Mouse (Mus musculus) kidney, adult 9 months (tissue): ENCODE measurements around the gene Tor2a.

Source experiments
- DNase-seq: peaks from one replicate; pipeline ENCODE4 v3.0.0; 2022

The Tor2a gene

DNA sequence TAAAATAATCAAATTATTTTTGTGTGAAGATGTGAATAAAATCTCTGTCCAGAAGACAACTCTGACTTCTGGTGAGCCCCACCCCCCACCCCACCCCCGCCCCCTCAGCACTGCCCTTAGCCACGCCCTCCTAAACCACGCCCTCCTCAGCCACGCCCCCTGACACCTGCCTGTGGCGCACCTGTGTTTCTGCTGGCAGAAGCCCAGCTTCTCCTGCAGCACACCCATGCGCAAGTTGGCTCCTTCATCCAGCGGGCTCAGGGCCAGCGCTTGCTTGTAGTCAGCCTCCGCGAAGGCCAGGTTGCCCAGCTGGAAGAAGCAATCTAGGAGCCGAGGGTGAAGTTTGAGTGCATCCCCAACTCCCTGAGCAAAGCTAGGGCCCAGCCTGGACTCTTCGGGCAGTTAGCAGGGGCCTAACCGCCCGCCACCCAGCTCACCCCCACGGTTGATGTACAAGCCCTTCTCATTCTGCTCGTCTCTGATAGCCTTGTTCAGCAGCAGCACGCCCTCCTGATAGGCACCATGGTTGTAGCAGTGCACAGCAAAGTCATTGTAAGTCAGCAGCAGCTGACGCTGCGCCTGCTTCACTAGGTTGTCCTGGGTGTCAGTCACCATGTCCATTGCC, 11.7 kb downstream of the Tor2a start:
- DNase-seq: peak; percentile 61

DNA sequence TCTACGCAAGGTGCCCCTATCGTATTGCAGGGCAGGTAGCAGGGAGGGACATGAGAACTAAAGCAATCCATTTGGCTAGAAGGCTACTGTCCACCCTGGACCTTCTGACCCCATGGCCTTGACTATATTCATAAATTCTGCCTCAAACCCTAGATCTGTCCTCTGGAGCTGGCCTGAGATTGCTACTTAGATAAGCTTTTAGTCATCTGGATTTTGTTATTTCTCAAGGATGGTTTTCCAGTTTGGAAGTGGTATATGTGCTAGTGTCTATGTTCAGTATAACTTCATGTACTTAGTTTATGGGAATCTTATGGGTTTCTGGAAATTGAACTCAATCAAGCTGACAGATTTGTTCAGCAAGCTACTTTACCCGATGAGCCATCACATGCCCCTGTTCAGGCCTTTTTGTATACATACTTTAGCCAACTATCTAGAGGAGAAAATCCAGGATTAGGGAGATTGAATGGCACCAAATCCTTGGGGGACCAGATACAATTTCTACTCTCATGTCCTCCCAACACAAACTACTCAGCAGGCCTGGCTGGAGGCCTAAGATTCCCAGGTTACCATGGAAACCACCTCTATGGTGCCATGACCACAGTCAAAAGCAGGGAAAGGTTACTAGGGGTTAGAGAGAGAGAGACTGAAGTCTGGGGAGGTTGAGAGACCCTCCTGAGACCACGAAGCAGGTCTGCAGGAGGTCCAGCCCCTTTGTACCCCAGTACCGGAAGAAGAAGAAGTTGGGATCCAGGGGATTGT, 12.5 kb downstream of the Tor2a start:
- no peak for DNase-seq

DNA sequence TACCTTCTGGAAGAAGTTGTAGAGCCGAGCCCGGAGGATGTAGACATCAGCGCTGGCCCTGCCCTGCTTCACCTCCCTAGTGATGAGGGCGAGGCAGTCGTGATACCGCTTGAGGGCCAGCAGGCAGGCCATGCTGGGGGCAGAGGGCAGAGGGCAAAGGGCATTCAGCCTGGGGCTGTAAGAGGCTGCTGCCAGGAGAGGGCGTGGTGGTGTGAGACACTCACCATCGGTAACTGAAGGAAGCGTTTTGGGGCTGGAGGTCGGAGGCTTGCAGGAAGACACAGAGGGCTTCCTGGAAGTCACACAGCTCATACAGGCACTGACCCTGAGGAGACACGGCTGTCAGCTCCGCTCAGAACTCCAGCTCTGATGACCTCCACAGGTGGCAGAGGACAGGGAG, 14.9 kb downstream of the Tor2a start:
- peak; percentile 65 for DNase-seq

DNA sequence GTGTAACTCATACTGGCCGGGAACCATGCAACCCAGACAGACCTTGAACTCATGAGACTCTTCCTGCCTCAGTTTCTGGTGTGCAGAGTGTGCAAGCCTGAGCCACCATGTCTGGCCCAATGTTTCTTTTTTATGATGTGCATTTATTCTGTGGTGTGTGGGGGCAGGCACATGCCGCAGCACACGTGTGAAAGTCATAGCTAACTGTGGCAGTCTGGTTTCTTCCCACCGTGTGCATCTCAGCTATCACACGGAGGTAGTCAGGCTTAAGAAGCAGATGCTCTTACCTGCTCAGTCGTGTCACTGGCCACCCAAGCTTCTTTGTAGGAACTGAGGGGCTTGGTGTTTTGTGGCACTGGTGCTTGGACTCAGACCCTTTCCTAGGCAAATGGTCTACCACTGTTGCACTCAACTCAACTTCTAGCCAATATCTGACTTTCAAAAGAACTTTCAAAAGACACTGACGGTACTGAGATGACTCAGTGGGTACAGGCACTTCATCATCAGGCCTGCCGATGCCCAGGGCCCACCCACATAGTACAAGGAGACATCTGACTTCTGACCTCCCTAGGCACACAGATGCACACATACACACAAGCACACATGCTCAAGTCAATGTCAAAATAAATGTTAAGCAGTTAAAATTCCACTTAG, 15.7 kb downstream of the Tor2a start:
- DNase-seq: no peak

DNA sequence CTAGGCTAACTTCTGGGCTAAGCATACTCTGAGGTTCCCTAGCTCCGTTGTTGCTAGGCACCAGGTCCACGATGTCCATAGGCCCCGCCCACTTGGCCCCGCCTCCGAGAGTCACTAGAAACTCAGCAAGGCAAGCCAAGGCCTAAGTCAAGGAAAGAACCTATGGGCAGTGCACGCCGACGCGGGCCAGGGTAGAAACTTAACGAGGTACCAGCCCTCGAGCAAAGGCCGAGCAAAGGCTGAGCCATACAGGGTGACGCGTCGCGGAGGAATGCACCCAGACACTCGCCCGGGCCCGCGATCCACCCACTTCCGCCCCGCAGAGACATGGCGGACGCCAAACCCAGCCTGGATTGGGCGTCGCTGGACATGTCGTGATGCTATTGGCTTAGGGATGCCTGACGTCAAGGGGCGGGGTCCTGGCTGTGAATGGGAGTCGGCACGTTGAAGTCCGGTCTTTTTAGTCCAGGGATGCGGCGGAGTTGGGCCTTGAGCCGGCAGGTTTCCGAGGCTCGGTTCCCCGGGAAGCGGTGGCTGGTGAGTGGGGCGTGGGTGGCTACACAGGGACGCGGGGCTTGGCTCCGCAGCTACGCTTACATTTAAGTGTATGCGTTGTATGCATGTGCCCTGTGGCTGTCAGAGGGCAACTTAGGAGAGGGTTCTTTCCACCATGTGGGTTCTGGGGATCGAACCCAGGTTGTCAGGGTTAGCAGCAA, 18.5 kb downstream of the Tor2a start, which contains the start of the genes Ttc16 and Ptrh1:
Ttc16 (minus strand) TSS at position 275 of the 716 bp plus-strand sequence.
Ptrh1 (plus strand) TSS at position 428 of the 716 bp plus-strand sequence.
- DNase-seq: peak; percentile 99

DNA sequence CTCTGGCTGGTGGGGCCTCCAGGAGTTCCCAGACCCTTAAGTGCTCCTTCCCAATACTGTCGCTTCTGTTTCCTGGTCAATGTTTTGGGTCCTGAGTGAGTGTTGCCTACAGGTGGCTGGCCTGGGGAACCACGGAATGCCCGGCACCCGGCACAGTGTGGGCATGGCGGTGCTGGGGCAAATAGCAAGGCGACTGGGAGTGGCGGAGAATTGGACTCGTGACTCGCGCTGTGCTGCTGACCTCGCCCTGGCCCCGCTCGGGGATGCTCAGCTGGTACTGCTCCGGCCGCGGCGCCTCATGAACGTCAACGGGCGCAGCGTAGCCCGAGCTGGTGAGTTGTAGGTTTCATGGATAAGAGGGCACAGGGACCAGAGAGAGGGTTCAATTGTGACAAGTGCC, 19.2 kb downstream of the Tor2a start:
- no peak for DNase-seq

DNA sequence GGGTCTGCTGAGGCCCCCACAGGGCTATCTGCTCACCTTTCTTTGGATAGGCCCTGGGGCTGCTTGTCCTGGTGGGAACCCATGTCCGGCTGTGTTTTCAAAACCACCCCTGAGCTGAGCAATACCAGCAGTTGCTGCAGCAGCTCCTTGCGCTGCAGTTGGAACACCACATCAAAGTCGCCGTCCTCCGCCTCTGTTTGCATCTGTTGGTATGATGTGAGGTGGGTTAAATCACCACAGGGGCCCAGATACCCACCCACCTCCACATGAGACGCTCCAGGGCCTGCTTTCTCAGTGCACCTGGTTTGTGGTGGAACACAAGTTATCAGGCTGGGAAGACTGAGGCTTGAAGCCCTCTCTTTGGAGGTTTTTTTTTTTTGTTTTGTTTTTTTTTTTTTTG, 21.0 kb downstream of the Tor2a start:
- DNase-seq: no peak

DNA sequence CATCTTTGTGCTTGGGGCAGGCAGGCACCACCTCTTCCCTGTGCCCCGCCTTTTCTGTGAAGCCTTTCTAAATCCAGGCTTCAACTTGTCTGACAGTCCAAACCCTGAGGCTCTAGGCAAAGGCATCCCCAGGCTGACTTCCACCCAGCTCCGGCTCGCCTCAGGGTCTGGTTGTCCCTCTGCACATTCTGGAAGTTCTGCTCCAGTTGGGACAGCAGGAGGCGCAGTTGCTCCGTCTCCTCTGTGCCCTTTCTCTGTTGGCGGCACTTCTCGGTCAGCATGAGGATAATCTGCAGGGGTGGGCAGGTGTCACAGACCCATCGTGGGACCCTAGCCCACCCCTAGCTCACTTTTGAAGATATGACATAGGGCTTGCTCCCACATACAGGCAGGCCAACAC, 22.1 kb downstream of the Tor2a start:
- DNase-seq: peak; percentile 55

DNA sequence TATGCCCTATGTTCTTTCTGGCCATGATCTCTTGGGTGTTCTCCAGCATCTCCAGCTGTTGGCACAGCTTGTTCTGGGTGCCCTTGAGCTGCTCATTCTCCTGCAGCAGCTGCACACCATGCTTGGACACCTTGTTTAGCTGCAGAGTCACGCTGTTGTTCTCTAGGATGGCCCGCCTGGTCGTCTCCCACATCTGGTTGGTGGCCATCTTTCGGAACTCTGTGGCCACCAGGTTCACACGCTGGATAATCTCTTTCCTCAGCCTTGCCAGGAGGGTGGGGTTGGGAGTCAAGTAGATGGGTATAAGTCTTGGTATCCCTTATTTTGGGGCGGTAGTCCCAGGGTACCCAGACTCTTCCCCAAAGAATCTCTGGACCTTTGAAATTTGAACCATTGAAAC, 22.7 kb downstream of the Tor2a start:
- no peak for DNase-seq

DNA sequence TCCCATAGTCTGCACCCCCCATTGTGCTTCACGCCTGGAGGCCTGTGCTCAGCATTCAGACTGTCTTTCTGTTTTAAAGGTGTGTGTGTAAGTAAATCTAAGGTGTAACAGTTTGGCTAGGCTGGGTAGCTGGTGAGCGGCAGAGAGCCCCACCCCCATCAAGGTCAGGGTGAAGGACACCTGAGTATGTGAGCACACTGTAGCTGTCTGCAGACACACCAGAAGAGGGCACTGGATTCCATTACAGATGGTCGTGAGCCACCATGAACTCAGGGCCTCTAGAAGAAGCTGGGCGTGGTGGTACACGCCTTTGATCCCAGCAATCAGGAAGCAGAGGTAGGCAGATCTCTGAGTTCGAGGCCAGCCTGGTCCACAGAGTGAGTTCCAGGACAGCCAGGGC, 24.7 kb downstream of the Tor2a start:
- DNase-seq: no peak

DNA sequence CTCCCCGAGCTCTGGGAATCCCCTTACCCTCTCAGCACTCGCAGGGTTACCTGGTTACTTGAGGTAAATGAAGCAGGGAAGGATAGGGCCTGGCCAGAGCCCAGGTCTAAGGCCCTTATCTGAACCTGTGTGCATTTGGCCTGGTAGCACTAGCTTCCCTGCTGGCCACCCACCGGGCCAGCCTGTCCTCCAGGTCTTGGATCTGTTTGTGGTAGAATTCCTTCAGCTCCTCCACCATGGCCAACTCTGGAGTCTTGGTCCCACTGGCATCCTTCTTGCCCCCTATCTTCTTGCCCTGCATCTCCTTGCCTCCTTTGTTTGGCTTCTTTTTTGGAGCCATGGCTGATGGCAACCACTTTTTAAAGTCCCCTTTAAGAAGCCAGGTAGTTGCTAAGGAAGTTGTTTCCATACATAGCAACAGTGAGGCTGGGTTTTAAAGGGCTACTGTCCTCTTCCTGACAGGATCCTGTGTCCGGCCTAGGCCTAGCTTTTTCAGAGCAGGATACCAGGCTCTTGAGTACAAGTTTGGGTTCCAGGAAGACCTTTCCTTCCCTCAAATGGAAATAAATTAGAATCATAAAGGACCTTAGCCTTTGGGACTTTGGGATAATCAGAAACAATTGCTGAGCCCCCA, 27.1 kb downstream of the Tor2a start, which contains the start of gene Cfap157:
Cfap157 (minus strand) TSS at position 381 of the 634 bp plus-strand sequence.
- DNase-seq: peak; percentile 46

DNA sequence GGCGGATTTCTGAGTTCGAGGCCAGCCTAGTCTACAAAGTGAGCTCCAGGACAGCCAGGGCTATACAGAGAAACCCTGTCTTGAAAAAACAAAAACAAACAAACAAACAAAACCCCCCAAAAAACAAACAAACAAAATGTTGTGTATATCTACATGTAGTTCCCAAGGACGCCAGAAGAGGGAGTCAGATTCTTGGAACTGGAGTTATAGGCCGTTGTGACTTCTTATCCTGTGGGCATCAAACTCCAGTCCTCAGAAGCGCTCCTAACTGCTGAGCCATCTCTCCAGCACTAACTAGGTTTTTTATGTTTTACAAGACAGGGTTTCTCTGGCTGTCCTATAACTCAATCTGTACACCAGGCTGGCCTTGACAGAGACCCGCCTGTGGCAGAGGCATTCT, 30.1 kb downstream of the Tor2a start:
- DNase-seq: no peak

DNA sequence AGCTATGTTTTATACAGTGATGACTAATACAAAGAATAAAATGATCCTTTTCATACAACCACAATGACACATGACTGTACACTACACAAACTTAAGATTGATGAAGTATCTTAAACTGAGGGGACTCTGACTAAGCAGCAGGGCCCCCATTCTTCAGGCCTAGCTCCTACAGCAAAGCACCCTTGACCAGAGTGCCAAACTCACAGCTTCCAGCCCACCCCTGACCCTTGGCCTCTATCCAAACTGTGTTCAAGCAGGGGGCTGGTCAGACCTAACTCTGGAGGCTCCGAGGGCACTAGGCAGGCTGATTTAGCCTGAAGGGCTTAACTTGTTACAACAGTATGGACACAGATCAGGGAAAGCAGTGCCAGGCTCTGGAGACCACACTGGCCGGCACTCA, 31.5 kb downstream of the Tor2a start:
- DNase-seq: no peak

DNA sequence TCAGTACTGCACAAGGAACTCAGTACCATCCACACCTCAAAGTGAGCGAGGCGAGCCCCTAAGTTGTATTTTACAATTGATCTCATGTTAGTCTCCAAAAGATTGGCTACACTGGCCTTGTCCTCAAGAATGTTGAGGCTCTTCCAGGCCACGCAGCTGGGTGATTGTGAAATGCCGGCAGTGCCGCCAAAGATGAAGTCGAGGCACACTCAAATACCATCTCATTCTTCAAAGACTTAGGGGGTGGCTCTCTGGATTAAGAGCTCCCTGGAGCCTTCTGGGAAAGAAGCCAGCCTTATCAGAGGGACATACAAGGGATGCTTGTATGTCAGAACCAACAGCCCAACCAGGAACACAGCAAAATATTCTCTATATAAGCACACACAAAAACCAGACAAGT, 34.3 kb downstream of the Tor2a start:
- no peak for DNase-seq

DNA sequence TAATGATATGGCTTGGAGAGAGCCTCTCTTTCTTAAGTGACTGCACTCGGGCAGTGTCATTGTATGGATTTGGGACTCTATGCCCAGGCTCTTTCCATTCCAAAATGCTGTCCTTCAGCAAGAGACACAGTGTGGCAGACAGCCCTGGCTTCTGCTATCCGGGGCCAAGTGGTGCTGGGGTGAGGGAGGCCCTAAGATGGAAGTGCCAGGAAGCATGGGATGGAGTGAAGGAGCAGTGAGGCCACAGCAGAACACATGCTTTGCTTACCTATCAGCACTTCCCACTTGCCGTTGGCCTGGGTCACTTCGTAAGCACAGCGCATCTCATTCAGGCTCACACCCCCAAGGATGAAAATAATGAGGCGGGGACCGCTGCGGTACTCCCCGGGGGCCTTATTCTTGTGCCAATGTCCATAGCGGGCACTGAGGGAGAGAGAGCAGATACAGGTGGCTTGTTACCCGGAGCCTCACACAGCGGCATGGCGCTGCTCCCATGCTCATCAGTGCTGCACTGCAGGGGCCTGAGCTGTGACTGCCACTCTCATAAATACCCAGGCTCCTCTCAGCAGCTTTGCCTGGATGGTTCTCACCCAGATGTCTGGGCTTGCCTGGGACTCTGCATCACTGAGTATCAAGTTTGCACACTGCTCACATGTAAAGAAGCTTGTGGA, 38.8 kb downstream of the Tor2a start:
- DNase-seq: no peak

DNA sequence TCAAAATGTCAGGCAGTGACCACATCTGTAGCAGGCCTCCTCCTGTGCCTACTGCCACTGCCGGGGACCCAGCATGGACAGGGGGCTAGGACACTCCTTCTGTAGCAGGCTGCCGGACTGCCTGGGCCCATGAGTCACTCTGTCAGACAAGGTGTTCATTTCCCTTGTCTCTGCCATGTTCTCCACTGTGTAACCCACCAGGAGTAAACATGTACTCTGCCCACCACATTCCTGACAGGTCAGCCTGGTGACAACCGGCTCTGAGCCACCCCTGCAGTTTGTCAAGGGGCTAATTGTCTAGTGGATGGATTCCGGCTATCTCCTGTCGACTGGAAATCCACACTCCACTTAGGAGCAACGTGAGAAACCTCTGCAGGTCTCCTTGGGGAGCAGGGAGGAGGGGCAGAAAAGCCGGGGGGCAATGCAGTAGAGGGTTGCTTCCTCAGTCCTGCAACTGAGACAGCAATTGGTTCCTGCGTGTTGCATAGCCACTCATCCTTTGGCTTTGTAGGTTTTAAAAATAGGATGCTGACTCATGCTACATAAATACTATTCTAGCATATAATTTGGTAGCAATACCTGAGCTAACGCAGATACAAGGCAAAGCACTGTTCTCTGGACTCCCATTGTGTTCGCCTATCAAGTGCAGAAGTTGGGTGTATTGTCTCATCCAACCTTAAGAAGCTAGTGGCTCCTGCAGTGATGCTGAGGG, 41.4 kb downstream of the Tor2a start:
- DNase-seq: no peak

DNA sequence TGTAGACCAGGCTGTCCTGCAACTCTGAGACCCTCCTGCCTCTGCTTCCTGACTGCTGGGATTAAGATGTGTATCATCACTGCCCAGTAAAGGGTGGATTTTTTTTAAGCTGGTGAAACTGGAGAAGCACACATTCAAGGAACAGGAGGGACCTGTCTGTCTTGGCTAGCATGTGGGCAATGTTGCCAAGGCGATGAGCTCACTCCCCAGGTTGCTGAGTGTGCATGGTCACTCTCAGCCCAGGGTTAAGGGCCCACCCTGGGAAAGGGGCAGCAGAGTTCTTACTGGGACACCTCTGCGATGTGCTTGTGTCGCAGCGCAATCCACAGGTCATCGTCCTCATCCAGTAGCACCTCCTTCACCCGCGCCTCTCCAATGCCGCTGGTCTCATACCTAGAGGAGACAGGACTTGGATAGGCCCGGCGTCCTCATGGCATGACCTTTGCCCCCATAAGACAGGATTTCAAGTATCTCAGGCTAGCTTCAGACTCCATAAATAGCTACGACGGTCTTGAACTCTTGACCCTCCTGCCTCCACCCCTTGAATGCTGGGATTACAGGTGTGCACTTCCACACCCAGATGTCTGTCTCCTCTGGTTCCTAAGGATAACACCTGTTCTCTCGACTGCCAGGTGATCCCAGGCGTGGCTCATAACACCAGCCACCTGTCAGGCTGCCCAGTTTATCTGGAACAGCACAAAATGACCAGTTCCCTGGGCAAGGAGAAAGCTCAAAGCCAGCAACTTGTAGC, 52.0 kb downstream of the Tor2a start:
- DNase-seq: no peak
